Mouse (Mus musculus) frontal cortex, postnatal 36 days (tissue): Measurements from ENCODE around the gene Gper1.
A peak's percentile ranks its signal among the peaks of the same experiment; 100 is the strongest.
"Not testable (repeated sequence)": the region's sequence is repeated elsewhere in the genome, so short reads cannot be mapped to it uniquely, and the experiment has no call there.

Experiments
- DNase-seq, 2 experiments: peaks; one replicate each; pipeline ENCODE4 v3.0.0; 2022; ENCODE audit warnings: low spot score in 2 of 2

The Gper1 gene

GRCm38 (mm10) chr5:139390324-139391119 is 32.4 kb upstream of the Gper1 start:
- DNase-seq: not testable (repeated sequence)

GRCm38 (mm10) chr5:139391309-139391990 is 31.5 kb upstream of the Gper1 start:
- DNase-seq: no peak

- no peak for DNase-seq
These were observed 30.4 kb upstream of the Gper1 start for GRCm38 (mm10) chr5:139392219-139393196.

- no peak for DNase-seq
These were observed 29.8 kb upstream of the Gper1 start for GRCm38 (mm10) chr5:139393197-139393588.

- DNase-seq: no peak
These were observed 28.6 kb upstream of the Gper1 start for GRCm38 (mm10) chr5:139394399-139394798.

- DNase-seq: no peak
These were observed 27.4 kb upstream of the Gper1 start for GRCm38 (mm10) chr5:139395528-139395927.

- no peak for DNase-seq
These were observed 25.5 kb upstream of the Gper1 start for GRCm38 (mm10) chr5:139397359-139397916.

- peak; percentile 88 to 94 for DNase-seq
These were observed 24.8 kb upstream of the Gper1 start for GRCm38 (mm10) chr5:139397959-139398753.

- DNase-seq: no peak
These were observed 24.2 kb upstream of the Gper1 start for GRCm38 (mm10) chr5:139398786-139399185.

- DNase-seq: no peak
These were observed 23.0 kb upstream of the Gper1 start for GRCm38 (mm10) chr5:139399991-139400390.

- DNase-seq: no peak
These were observed 20.8 kb upstream of the Gper1 start for GRCm38 (mm10) chr5:139402106-139402505.

- no peak for DNase-seq
These were observed 19.2 kb upstream of the Gper1 start for GRCm38 (mm10) chr5:139403692-139404260.

GRCm38 (mm10) chr5:139404801-139405401 is 18.1 kb upstream of the Gper1 start, which contains the start of gene C130050O18Rik:
Gene C130050O18Rik (plus strand): TSS chr5:139405280.
- DNase-seq: no peak

- DNase-seq: no peak
These were observed 17.5 kb upstream of the Gper1 start for GRCm38 (mm10) chr5:139405478-139405877.

GRCm38 (mm10) chr5:139405953-139406352 is 17.0 kb upstream of the Gper1 start:
- no peak for DNase-seq

- DNase-seq: no peak
These were observed 15.6 kb upstream of the Gper1 start for GRCm38 (mm10) chr5:139407121-139407885.

GRCm38 (mm10) chr5:139408511-139408910 is 14.4 kb upstream of the Gper1 start:
- DNase-seq: no peak

- DNase-seq: no peak
These were observed 13.5 kb upstream of the Gper1 start for GRCm38 (mm10) chr5:139409412-139409811.

- DNase-seq: no peak
These were observed 12.9 kb upstream of the Gper1 start for GRCm38 (mm10) chr5:139410056-139410455.
